Mouse (Mus musculus) olfactory bulb, adult 2 months (tissue): ENCODE measurements around the gene Sema5a. TPM values are rescaled to one million over a fixed set of nuclear protein-coding genes. Genes with fewer than 3 reads are reported as not detected.

Source experiments
- H3K27ac ChIP-seq: fragments of 200-500 bp; 2 replicates; pipeline ENCODE4 v1.5.1; 2012; ENCODE audit warnings: low read depth, low read length; ENCODE audit not compliant: insufficient read depth
- H3K4me1 ChIP-seq: fragments of 200-500 bp; 2 replicates; pipeline ENCODE4 v1.6.1; 2012; ENCODE audit warnings: low read length; ENCODE audit not compliant: control insufficient read depth, insufficient read depth
- H3K4me3 ChIP-seq: fragments of 200-500 bp; 2 replicates; pipeline ENCODE4 v1.5.1; 2012; ENCODE audit warnings: mild to moderate bottlenecking, low read depth, low read length, moderate library complexity; ENCODE audit not compliant: insufficient read depth
- CTCF ChIP-seq: fragments of 200-500 bp; IDR thresholded peaks from 2 replicates; pipeline ENCODE4 v1.5.1; 2012; ENCODE audit warnings: low read depth, mild to moderate bottlenecking, low read length, moderate library complexity; ENCODE audit not compliant: insufficient read depth
- POLR2A ChIP-seq: fragments of 200-500 bp; IDR thresholded peaks from 2 replicates; pipeline ENCODE4 v1.6.1; 2012; ENCODE audit warnings: mild to moderate bottlenecking, low read depth, low read length, moderate library complexity; ENCODE audit not compliant: insufficient read depth
- WGBS: fragments of 180-500 bp; shearing (Covaris S2); methylation state at CpG from one replicate; pipeline ENCODE4 v1.1.7; 2018; 5-methylcytosine and 5-hydroxymethylcytosine counted together
- polyA plus RNA-seq: library from polyadenylated mRNA; stranded (reverse); fragments of >200 nt; gene quantifications from 2 replicates; pipeline ENCODE4 v1.2.4, GENCODE M21; 2012; ENCODE audit warnings: low replicate concordance; ENCODE audit not compliant: missing spikeins, insufficient read depth, insufficient read length

Gene Sema5a
- polyA plus RNA-seq, 1 experiment: not detected

DNA sequence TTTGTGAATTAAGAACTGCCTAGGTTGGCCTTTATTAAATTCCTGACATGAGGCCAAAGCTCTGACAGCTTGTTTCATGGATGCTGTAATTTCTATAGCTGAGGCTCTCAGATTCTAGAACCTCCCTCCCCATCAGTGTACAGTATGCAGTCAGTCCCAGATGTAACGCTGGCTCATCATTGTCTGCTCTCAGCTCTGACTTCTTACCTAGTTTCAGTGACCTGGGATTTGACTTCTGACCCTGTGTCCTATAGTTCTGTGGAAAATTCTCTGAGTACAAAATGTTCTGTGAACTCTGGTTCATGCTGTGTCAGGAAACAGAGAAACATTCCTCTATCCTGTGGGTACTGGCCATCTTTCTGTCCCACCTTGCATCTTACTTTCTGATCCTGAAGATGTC lies 346.0 kb downstream of the Sema5a start:
- WGBS: 75% methylated on average over 1 of the region's 1 CpGs
- H3K4me1 ChIP-seq: no peaks in the 10 kb centered on the region
- TF ChIP-seq CTCF (no peak), POLR2A (no peak)
- H3K4me3 ChIP-seq: no peak overlapping the region
- H3K27ac ChIP-seq: no peak overlapping the region

DNA sequence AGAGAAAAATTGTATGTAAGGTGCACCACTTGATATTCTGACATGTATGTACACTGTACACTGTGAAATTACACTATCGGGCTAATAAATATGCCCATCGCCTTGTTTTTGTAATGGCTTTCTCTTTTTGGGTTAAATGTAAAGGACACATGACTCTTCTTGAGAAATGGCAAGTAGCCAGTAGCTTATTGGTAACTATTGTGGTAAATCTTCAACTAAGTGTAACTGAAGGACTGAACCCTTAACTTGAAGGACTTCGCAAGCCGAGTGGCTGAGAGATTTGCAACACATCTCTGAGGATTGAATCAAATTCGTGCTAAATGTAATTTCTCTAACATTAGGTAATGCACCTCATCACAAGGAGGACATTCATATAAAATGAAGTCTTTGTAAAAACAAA lies 349.1 kb downstream of the Sema5a start:
- no peak overlapping the region for H3K27ac ChIP-seq
- 98% methylated on average over 5 of the region's 5 CpGs for WGBS
- no peak overlapping the region for H3K4me3 ChIP-seq
- no peak for TF ChIP-seq POLR2A
- H3K4me1 ChIP-seq: no peaks in the 10 kb centered on the region

DNA sequence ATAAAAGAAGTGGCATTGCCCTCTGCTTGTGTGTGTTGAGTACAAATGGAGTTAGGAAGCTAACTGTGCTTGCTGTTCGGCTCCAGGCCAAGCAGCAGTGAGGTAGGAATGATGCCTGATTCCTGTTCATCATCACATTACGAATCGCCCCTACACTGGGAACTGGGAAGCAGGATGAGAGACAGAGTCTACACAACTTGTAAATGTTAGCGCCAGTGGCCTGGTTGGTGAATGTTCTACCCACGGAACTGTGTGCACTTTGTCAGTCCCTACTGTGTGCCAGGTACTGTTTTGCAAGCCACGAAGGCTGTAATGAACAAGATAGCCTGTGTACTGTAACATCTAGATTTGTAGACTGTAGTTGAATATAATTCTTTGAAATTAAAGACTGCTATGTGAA lies 352.0 kb downstream of the Sema5a start:
- no peak overlapping the region for H3K4me3 ChIP-seq
- no peak overlapping the region for H3K27ac ChIP-seq
- TF ChIP-seq CTCF (no peak), POLR2A (no peak)
- H3K4me1 ChIP-seq: no peaks in the 10 kb centered on the region
- 78% methylated on average over 6 of the region's 6 CpGs for WGBS

DNA sequence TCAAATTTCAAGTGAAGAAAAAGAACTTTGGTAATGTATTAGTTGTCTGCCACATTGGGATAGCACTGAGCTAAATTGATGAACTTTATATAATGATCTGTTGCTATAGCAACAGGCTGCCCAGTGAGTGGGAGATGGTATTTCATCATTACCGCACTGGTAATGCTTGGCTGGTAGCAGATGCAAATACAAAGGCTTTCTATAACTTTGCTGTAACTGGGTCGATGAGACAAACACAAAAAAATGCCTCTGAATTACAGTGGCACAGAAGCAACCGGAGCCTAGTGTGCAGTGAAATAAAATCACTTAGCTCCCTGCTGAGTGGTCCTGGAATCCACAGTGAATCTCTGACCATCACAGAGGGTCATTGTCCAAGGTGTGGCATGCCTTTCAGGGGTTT lies 352.6 kb downstream of the Sema5a start:
- H3K27ac ChIP-seq: no peak overlapping the region
- no peak for TF ChIP-seq CTCF
- no peak for TF ChIP-seq POLR2A
- H3K4me3 ChIP-seq: no peak overlapping the region
- 38% methylated on average over 3 of the region's 3 CpGs for WGBS
- H3K4me1 ChIP-seq: no peaks in the 10 kb centered on the region

DNA sequence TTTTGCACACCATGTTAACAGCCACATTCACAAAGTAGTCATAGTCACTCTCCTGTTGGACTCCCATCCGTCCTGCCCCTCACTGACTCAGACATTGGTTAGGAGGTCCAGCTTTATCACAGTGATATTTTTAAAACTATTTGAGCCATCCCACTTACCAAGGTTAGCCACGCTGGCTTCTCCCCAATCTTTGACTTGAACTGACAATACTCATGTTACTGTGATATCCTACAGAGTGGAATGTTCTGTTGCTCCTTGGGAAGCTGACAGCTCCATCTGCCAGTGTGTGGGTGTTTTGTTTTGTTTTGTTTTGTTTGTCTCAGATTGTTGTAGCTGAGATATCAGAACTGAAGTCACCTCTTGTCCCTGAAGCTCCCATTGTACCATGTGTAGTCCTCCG lies 362.6 kb downstream of the Sema5a start:
- H3K4me3 ChIP-seq: no peak overlapping the region
- no peak overlapping the region for H3K27ac ChIP-seq
- TF ChIP-seq POLR2A: no peak
- no peak for TF ChIP-seq CTCF
- 90% methylated on average over 3 of the region's 3 CpGs for WGBS
- H3K4me1 ChIP-seq: no peaks in the 10 kb centered on the region

DNA sequence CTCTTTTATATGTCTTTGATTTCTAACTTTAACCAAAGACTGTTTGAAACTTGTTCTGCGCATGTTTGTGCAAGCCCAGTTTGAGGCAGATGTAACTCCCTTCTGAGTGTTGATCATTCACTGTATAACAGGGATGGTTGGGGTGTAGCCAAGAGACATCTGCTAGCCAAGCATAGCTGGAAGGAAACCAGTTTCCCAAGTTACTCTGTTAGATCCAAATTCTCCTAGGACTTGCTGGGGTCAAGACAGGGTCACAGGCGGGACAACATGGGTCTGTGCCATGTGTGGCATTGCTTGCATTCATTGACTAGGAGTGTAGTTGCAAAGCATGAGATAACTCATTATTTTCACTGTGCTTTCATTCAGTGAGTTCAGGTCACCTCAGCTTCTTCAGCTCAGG lies 366.2 kb downstream of the Sema5a start:
- Histone ChIP-seq H3K27ac (no peak overlapping the region), H3K4me1 (no peaks in the 10 kb centered on the region), H3K4me3 (no peak overlapping the region)
- TF ChIP-seq POLR2A: no peak
- TF ChIP-seq CTCF: no peak
- 81% methylated on average over 2 of the region's 2 CpGs for WGBS

DNA sequence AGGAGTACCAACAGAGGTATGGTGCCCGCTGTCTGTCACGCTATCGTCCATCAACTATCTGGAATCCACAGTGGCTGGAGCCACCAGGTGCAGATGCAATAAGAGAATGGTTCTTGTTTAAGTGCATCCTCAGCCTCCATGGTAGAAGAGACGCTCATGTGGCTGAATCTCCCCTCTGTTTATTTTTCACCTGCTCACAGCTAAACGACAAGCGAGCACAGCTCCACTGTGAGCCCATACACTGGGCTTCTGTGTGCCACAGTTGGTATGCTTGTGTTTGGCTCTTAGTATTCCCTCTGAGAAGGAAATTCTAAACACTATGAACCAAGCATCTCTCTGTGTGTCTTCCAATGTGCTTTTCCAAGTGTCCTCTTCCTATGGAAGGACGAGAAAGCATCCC lies 366.6 kb downstream of the Sema5a start:
- TF ChIP-seq POLR2A (no peak), CTCF (no peak)
- Histone ChIP-seq H3K4me1 (no peaks in the 10 kb centered on the region), H3K4me3 (no peak overlapping the region), H3K27ac (no peak overlapping the region)
- 91% methylated on average over 7 of the region's 7 CpGs for WGBS

DNA sequence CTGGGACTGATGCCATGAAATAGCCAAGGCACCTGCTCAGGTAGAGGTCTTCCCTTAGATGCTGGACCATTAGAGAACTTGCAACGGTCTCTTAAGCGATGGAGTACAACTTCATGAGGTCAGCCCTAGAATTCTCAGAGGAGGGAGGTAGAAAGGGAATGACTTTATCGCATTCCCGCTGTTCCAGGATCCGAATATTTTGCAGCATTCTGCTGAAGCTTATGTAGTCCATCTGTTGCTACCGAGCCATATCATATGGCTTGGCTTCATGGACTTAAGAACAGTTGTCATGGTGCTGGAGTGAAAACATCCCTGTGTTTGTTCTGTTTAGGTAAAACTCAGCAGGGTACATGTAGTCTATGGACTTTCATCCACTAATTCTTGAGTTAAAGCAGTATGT lies 369.1 kb downstream of the Sema5a start:
- no peaks in the 10 kb centered on the region for H3K4me1 ChIP-seq
- WGBS: 95% methylated on average over 6 of the region's 6 CpGs
- no peak overlapping the region for H3K4me3 ChIP-seq
- no peak overlapping the region for H3K27ac ChIP-seq
- TF ChIP-seq CTCF: no peak
- TF ChIP-seq POLR2A: no peak

DNA sequence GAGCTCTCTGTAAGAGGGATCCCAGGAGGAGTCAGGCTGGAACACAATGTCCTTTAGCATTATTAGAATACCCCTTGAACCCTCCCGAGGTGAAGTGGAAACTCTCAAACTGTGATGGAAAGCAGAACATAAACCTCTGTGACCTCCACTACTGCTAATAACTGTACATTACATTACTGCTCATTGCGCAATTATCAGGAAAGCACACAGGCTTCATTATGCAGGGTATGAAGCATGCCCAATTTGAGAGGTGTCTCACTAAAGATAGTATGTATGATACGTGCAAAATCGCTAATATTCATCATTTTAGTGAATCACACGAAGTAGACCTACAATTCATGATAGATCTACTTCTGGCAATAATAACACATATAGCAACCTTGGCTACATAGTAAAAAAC lies 371.2 kb downstream of the Sema5a start:
- H3K4me1 ChIP-seq: no peaks in the 10 kb centered on the region
- no peak overlapping the region for H3K4me3 ChIP-seq
- 94% methylated on average over 5 of the region's 5 CpGs for WGBS
- H3K27ac ChIP-seq: no peak overlapping the region
- TF ChIP-seq CTCF (no peak), POLR2A (no peak)

DNA sequence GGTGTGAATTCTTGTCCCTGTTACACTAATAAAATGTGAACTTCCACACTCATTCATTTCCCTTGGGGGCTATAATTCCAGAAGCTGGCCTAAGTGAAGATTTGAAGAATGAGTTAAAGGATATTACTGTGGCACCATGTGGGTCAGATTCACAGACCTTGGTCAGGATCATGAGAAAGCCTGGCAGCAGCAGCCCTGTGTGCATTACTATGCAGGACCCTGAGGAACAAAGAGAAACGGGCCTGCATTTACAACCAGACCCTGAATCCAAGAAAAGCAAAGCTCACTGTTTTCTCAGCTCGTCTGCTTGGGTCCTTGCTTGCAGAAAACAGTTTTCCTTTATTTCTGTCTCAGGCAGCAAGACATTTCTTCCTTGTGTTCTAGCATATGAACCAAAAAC lies 374.6 kb downstream of the Sema5a start:
- Histone ChIP-seq H3K27ac (no peak overlapping the region), H3K4me1 (no peaks in the 10 kb centered on the region), H3K4me3 (no peak overlapping the region)
- TF ChIP-seq POLR2A (no peak), CTCF (no peak)
- 71% methylated on average over 2 of the region's 2 CpGs for WGBS
